Mouse (Mus musculus) bone marrow macrophage, adult 2 months (primary cell): ENCODE results near the gene Tgfb3.

Experiments
- CTCF ChIP-seq: IDR thresholded peaks from 2 replicates; pipeline ENCODE4 v1.5.1; 2012; ENCODE audit warnings: low read depth, mild to moderate bottlenecking, low read length, moderate library complexity
- POLR2A ChIP-seq: IDR thresholded peaks from 2 replicates; pipeline ENCODE4 v1.6.1; 2012; ENCODE audit warnings: mild to moderate bottlenecking, low read depth, low read length, borderline replicate concordance

DNA sequence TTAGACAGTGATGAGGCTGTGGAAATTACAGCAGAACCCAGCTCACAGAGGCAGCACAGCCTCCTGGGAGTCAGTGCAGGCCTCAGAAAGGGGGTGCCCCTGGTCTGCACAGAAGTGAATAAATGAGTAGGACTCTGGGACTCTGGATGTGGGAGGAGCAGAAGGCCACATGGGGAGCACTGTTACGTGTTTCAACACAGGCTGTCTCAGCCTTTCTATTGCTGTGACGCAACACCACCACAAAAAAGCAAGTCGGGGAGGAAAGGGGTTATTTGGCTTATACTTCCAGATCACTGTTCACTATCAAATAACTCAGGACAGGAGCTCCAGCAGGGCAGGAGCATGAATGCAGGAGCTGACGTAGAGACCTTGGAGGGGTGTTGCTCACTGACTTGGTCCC lies 17.0 kb upstream of the Tgfb3 start:
- no peak for TF ChIP-seq CTCF
- TF ChIP-seq POLR2A = no peak
